Mouse (Mus musculus) brain, embryonic 14.5 days (tissue): ENCODE measurements around the gene Tmem131.
"Not testable (repeated sequence)": the region's sequence is repeated elsewhere in the genome, so short reads cannot be mapped to it uniquely, and the experiment has no call there.

Source experiments
- CTCF ChIP-seq: fragments of 200-500 bp; IDR thresholded peaks from 2 replicates; pipeline ENCODE4 v1.5.1; 2012; ENCODE audit warnings: inconsistent platforms, mild to moderate bottlenecking, moderate library complexity, borderline replicate concordance; ENCODE audit not compliant: insufficient read depth, insufficient read length; ENCODE audit errors: extremely low read depth
- POLR2A ChIP-seq: fragments of 200-500 bp; IDR thresholded peaks from 2 replicates; pipeline ENCODE4 v1.6.1; 2012; ENCODE audit warnings: mild to moderate bottlenecking, inconsistent platforms, borderline replicate concordance; ENCODE audit not compliant: poor library complexity, insufficient read depth, insufficient read length, severe bottlenecking; ENCODE audit errors: extremely low read depth

- TF ChIP-seq CTCF, POLR2A: not testable (repeated sequence)
Measured at GRCm38 (mm10) chr1:36821918-36822317, 121.5 kb downstream of the Tmem131 start.
